Mouse (Mus musculus) forebrain, embryonic 11.5 days (tissue): Measurements from ENCODE around the gene Opcml. TPM values are rescaled to one million over a fixed set of nuclear protein-coding genes. Genes with fewer than 3 reads are reported as not detected.

Experiments used
- ATAC-seq: fragments of 200-750 bp; cut with Nextera tagmentation; replicated peaks from 2 replicates; pipeline ENCODE4 v1.8.0; 2017; ENCODE audit warnings: moderate TSS enrichment; ENCODE audit not compliant: low FRiP score
- DNase-seq: peaks from one replicate; pipeline ENCODE4 v3.0.0-alpha.2; 2017; ENCODE audit warnings: low spot score
- H3K27ac ChIP-seq: fragments of 300-500 bp; sonication (generic); 2 replicates; pipeline ENCODE4 v1.5.1; 2014; ENCODE audit warnings: low read depth, low read length
- H3K27me3 ChIP-seq: fragments of 300-500 bp; sonication (generic); 2 replicates; pipeline ENCODE4 v1.6.1; 2014; ENCODE audit warnings: mild to moderate bottlenecking, low read length, mixed read lengths; ENCODE audit not compliant: control insufficient read depth, insufficient read depth
- H3K36me3 ChIP-seq: fragments of 300-500 bp; sonication (generic); 2 replicates; pipeline ENCODE4 v1.6.1; 2014; ENCODE audit warnings: mild to moderate bottlenecking, low read length, moderate library complexity, mixed read lengths; ENCODE audit not compliant: control insufficient read depth, insufficient read depth
- H3K4me1 ChIP-seq: fragments of 300-500 bp; sonication (generic); replicated peaks from 2 replicates; pipeline ENCODE4 v1.6.1; 2014; ENCODE audit warnings: low read length, mixed read lengths; ENCODE audit not compliant: control insufficient read depth, insufficient read depth
- H3K4me2 ChIP-seq: fragments of 300-500 bp; sonication (generic); 2 replicates; pipeline ENCODE4 v1.6.1; 2014; ENCODE audit warnings: low read depth, mild to moderate bottlenecking, low read length, moderate library complexity, mixed read lengths; ENCODE audit not compliant: severe bottlenecking
- H3K4me3 ChIP-seq: fragments of 300-500 bp; sonication (generic); 2 replicates; pipeline ENCODE4 v1.5.1; 2014; ENCODE audit warnings: low read depth, low read length
- H3K9ac ChIP-seq: fragments of 300-500 bp; sonication (generic); 2 replicates; pipeline ENCODE4 v1.6.1; 2014; ENCODE audit warnings: low read length
- H3K9me3 ChIP-seq: fragments of 300-500 bp; sonication (generic); 2 replicates; pipeline ENCODE4 v1.6.1; 2016; ENCODE audit warnings: low read length, mixed read lengths; ENCODE audit not compliant: control insufficient read depth
- WGBS: fragments of 180-500 bp; shearing (Covaris S2); extraction: QIAGEN DNeasy Blood & Tissue Kit; methylation state at CpG from one replicate; pipeline ENCODE4 v1.1.7; 2014; 5-methylcytosine and 5-hydroxymethylcytosine counted together
- polyA plus RNA-seq: library from polyadenylated mRNA; unstranded; fragments of >200 nt; fragmentation: Nextera tagmentation; extraction: Ambion mirVana; gene quantifications from 2 replicates; pipeline ENCODE4 v1.2.1, GENCODE M21; 2014

The Opcml gene
- polyA plus RNA-seq, 1 experiment from 2014 or later: 2.4 TPM

- Histone ChIP-seq H3K9me3 (no peaks in the 10 kb centered on the region), H3K4me2 (no peak overlapping the region), H3K4me1 (no peaks in the 10 kb centered on the region), H3K27me3 (no peaks in the 10 kb centered on the region), H3K36me3 (no peaks in the 10 kb centered on the region), H3K27ac (no peak overlapping the region), H3K9ac (no peak overlapping the region), H3K4me3 (no peak overlapping the region)
- no peak for ATAC-seq
- 94% methylated on average over 6 of the region's 6 CpGs for WGBS
- no peak for DNase-seq
Measured at GRCm38 (mm10) chr9:28474586-28474985, 684.0 kb downstream of the Opcml start.

GRCm38 (mm10) chr9:28481261-28481660 is 690.7 kb downstream of the Opcml start:
- no peaks in the 10 kb centered on the region for H3K27me3 ChIP-seq
- no peaks in the 10 kb centered on the region for H3K9me3 ChIP-seq
- WGBS: 72% methylated on average over 4 of the region's 4 CpGs
- H3K9ac ChIP-seq: no peak overlapping the region
- H3K4me3 ChIP-seq: no peak overlapping the region
- no peaks in the 10 kb centered on the region for H3K4me1 ChIP-seq
- no peak for DNase-seq
- H3K36me3 ChIP-seq: no peaks in the 10 kb centered on the region
- H3K27ac ChIP-seq: no peak overlapping the region
- H3K4me2 ChIP-seq: no peak overlapping the region
- ATAC-seq: no peak

GRCm38 (mm10) chr9:28488499-28488898 is 697.9 kb downstream of the Opcml start:
- DNase-seq: no peak
- Histone ChIP-seq H3K36me3 (no peaks in the 10 kb centered on the region), H3K4me2 (no peak overlapping the region), H3K9me3 (no peaks in the 10 kb centered on the region), H3K4me1 (no peaks in the 10 kb centered on the region), H3K27me3 (no peaks in the 10 kb centered on the region), H3K27ac (no peak overlapping the region), H3K9ac (no peak overlapping the region), H3K4me3 (no peak overlapping the region)
- 85% methylated on average over 2 of the region's 2 CpGs for WGBS
- ATAC-seq: no peak

DNA sequence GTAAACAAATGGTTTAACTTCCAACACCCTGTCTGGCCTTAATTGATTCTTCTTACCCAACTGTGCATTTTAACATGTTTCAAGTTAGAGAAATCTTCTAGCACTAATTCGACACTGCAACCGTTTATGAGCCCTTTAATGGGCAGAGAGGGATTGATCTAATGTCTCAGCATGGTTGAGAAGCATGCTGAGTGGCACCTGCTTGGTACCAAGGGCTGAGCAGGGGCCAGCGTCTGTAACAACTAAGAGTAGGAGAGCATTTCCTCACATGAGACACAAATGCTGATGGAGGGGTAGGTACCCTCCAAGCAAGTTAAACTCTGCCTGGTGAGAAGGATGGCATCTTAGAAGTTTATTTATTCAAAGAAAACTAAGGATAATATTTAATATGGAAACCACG is 699.3 kb downstream of the Opcml start:
- ATAC-seq: no peak
- 78% methylated on average over 4 of the region's 4 CpGs for WGBS
- DNase-seq: no peak

GRCm38 (mm10) chr9:28490410-28490809 is 699.8 kb downstream of the Opcml start:
- no peak overlapping the region for H3K9ac ChIP-seq
- H3K9me3 ChIP-seq: no peaks in the 10 kb centered on the region
- H3K4me2 ChIP-seq: no peak overlapping the region
- DNase-seq (no peak), ATAC-seq (no peak)
- H3K4me3 ChIP-seq: no peak overlapping the region
- H3K27me3 ChIP-seq: no peaks in the 10 kb centered on the region
- 88% methylated on average over 3 of the region's 3 CpGs for WGBS
- no peak overlapping the region for H3K27ac ChIP-seq
- H3K4me1 ChIP-seq: no peaks in the 10 kb centered on the region
- no peaks in the 10 kb centered on the region for H3K36me3 ChIP-seq

More for the DNA sequence above, 699.3 kb downstream of the Opcml start:
- Histone ChIP-seq H3K27me3 (no peaks in the 10 kb centered on the region), H3K27ac (no peak overlapping the region), H3K4me2 (no peak overlapping the region), H3K36me3 (no peaks in the 10 kb centered on the region), H3K9me3 (no peaks in the 10 kb centered on the region), H3K4me1 (no peaks in the 10 kb centered on the region), H3K9ac (no peak overlapping the region), H3K4me3 (no peak overlapping the region)

DNA sequence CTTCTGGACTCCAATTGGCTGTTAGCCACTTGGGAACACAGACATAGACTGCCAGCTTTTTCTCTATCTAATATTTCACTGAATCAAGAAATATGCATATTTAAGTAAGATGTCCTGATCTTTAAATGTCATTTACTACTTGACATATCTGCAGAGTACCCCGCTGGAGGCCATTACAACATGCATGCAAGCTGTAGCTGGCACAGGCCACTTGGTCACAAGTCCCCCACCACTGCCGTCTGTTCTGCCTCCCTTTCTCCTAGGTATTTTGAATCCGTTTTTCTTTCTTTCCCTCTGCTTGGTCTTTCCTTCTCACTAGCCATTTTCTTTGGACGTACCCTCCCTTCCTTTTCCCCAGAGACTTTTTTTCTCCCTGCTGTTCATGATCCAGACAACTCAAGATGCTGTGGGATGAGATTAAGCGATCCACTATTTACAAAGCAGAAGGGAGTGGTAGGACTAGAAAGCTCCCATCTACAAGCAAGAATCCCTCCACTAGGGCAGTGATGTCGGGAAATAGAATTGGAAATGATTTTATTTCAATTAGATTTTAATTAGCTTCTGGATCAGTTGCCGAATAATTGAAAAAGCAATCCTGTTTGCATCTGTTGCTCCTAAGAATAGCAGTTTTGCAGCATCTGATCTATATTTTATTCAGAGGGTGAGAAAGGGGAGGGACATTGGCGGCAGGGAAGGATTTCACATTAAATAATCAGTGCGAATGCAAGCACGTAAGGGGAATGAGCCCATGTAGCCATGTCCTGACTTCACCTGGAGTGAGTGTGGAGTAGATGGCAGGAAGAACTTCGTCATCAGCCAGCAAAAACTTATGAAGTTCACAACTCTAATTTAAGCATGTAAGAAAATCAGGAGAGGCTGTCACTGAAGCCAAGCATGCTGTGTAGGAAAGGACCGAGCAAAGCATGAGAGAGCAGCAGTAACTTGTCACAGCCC is 709.5 kb downstream of the Opcml start:
- H3K36me3 ChIP-seq: no peaks in the 10 kb centered on the region
- no peaks in the 10 kb centered on the region for H3K27me3 ChIP-seq
- WGBS: 79% methylated on average over 12 of the region's 12 CpGs
- H3K4me2 ChIP-seq: no peak overlapping the region
- no peaks in the 10 kb centered on the region for H3K4me1 ChIP-seq
- DNase-seq (no peak), ATAC-seq (no peak)
- no peaks in the 10 kb centered on the region for H3K9me3 ChIP-seq
- H3K4me3 ChIP-seq: no peak overlapping the region
- H3K9ac ChIP-seq: no peak overlapping the region
- H3K27ac ChIP-seq: no peak overlapping the region

GRCm38 (mm10) chr9:28513905-28514304 is 723.3 kb downstream of the Opcml start:
- DNase-seq (no peak), ATAC-seq (no peak)
- Histone ChIP-seq H3K27me3 (no peaks in the 10 kb centered on the region), H3K9ac (no peak overlapping the region), H3K27ac (no peak overlapping the region), H3K4me3 (no peak overlapping the region), H3K36me3 (no peaks in the 10 kb centered on the region), H3K4me2 (no peak overlapping the region), H3K4me1 (no peaks in the 10 kb centered on the region), H3K9me3 (no peaks in the 10 kb centered on the region)
- 92% methylated on average over 3 of the region's 3 CpGs for WGBS

DNA sequence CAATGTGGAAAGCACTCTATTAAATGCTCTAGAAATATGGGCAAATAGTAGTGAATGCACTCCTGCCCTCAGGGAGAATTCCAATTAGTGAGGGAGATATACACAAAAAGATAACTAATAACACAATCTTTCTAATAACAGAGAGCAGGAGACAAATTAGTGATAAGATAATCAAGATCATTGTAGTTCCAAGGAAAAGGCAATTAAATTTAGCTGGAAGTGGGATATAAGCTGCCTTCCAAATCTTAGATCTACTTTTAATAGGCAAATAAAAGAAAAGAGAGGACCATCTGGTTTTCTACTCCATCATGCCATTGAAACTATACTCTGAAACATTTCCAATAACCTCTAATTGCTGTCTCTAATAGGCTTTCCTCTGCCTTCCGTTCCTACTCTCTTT is 742.6 kb downstream of the Opcml start:
- no peak for DNase-seq
- WGBS: 65% methylated on average over 1 of the region's 1 CpGs
- no peaks in the 10 kb centered on the region for H3K36me3 ChIP-seq
- no peak overlapping the region for H3K27ac ChIP-seq
- H3K4me3 ChIP-seq: no peak overlapping the region
- no peak overlapping the region for H3K4me2 ChIP-seq
- H3K27me3 ChIP-seq: no peaks in the 10 kb centered on the region
- no peak for ATAC-seq
- H3K4me1 ChIP-seq: no peaks in the 10 kb centered on the region
- H3K9me3 ChIP-seq: no peaks in the 10 kb centered on the region
- no peak overlapping the region for H3K9ac ChIP-seq

DNA sequence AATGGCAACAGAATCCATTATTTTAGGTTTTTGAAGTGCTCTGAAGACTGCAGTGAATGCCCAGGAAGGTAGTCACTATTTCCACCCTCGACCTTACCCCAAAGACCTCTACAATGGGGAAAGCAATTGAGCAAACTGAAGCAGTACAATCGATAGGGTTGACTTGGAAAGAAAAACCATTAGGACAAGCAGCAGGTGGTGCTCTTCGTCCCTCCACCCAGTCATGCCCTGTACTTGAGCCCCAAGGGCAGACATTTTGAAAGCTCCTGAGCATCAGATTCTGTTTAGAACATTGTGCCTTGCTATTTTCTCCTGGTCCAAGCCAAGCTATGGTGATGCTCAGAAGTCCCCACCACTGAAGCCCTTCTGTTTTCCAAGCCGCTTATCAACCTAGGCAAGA is 744.4 kb downstream of the Opcml start:
- no peaks in the 10 kb centered on the region for H3K36me3 ChIP-seq
- H3K27me3 ChIP-seq: no peaks in the 10 kb centered on the region
- WGBS: 80% methylated on average over 4 of the region's 4 CpGs
- no peak overlapping the region for H3K9ac ChIP-seq
- H3K4me1 ChIP-seq: no peaks in the 10 kb centered on the region
- ATAC-seq (no peak), DNase-seq (no peak)
- H3K4me3 ChIP-seq: no peak overlapping the region
- no peak overlapping the region for H3K27ac ChIP-seq
- no peaks in the 10 kb centered on the region for H3K9me3 ChIP-seq
- H3K4me2 ChIP-seq: no peak overlapping the region
